9 mouse cellular contexts compared by ENCODE assay signal in genomic region chr6:83762344-83762743, GRCm38 (mm10). TPM values are rescaled to one million over a fixed set of nuclear protein-coding genes. Genes with fewer than 3 reads are reported as not detected.
DNase-seq lines count a peak whose midpoint lies in the region; ATAC-seq and TF ChIP-seq lines count a peak whose summit lies in the region.
"Had no signal": no experiment of that assay in that cellular context is flagged by ENCODE, and none has a peak within 500 bp of the region (broad histone marks: within the 10 kb centered on the region; RNA-seq: fewer than 3 reads in every experiment).

Gene Ankrd53, plus strand, starts transcription at chr6:83762644.

- TF ChIP-seq CTCF in ES-Bruce4 (IDR thresholded peaks at IDR 0.05; ENCODE audit: low read depth, low read length): no peak
- no peak for TF ChIP-seq CTCF in liver, postnatal 0 days (IDR thresholded peaks at IDR 0.05; ENCODE audit: low read depth)

- TF ChIP-seq EP300 in ES-Bruce4 (IDR thresholded peaks at IDR 0.05; ENCODE audit: insufficient read depth, low read depth, low read length): no peak
- no peak for TF ChIP-seq EP300 in liver, postnatal 0 days (IDR thresholded peaks at IDR 0.05; ENCODE audit: low read depth)

- no peaks in the 10 kb centered on the region for H3K9me3 ChIP-seq in heart, embryonic 13.5 days
- no peaks in the 10 kb centered on the region for H3K9me3 ChIP-seq in ES-Bruce4 (replicated peaks; ENCODE audit: control insufficient read depth, insufficient read depth, low read length, poor library complexity, severe bottlenecking)
- no peaks in the 10 kb centered on the region for H3K9me3 ChIP-seq in hindbrain, embryonic 11.5 days (ENCODE audit: control insufficient read depth, low read length)
- H3K9me3 ChIP-seq in liver, postnatal 0 days (ENCODE audit: low read length): no peaks in the 10 kb centered on the region

- peak within 1 kb of the TSS; percentile 76 for H3K9ac ChIP-seq in heart, embryonic 13.5 days
- peak within 1 kb of the TSS; percentile 20; the same call in 1 of the 2 replicates for H3K9ac ChIP-seq in ES-Bruce4 (ENCODE audit: low read depth, poor library complexity, severe bottlenecking)
- no peak within 1 kb of the TSS for H3K9ac ChIP-seq in hindbrain, embryonic 11.5 days (ENCODE audit: low read depth, low read length)
- no peak within 1 kb of the TSS; the same call in 1 of the 2 replicates for H3K9ac ChIP-seq in liver, postnatal 0 days (replicated peaks)

- H3K36me3 ChIP-seq in heart, embryonic 13.5 days: no peaks in the 10 kb centered on the region
- no peaks in the 10 kb centered on the region for H3K36me3 ChIP-seq in ES-Bruce4 (ENCODE audit: control insufficient read depth, insufficient read depth, low read length, poor library complexity, severe bottlenecking)
- H3K36me3 ChIP-seq in hindbrain, embryonic 11.5 days (ENCODE audit: control insufficient read depth, insufficient read depth, low read length): no peaks in the 10 kb centered on the region
- H3K36me3 ChIP-seq in liver, postnatal 0 days (replicated peaks; ENCODE audit: insufficient read depth, low read length): no peaks in the 10 kb centered on the region

- no peak for TF ChIP-seq POLR2A in ES-Bruce4 (IDR thresholded peaks at IDR 0.05; ENCODE audit: insufficient read depth, low read length)

- peak within 1 kb of the TSS; percentile 82 for H3K4me2 ChIP-seq in heart, embryonic 13.5 days
- H3K4me2 ChIP-seq in hindbrain, embryonic 11.5 days (replicated peaks; ENCODE audit: low read depth, low read length): peak within 1 kb of the TSS; percentile 37
- peak within 1 kb of the TSS; percentile 64 for H3K4me2 ChIP-seq in liver, postnatal 0 days (ENCODE audit: low read depth, low read length)

- no peak for DNase-seq in heart, adult 11 months
- DNase-seq in hindbrain, embryonic 11.5 days (ENCODE audit: low spot score): no peak
- DNase-seq in liver, postnatal 0 days: no peak
- DNase-seq in embryo, embryonic 11 days: no peak
- DNase-seq in adrenal gland, postnatal 25 days: no peak

- H3K4me3 ChIP-seq in heart, embryonic 13.5 days: peak within 1 kb of the TSS; percentile 51
- peak within 1 kb of the TSS; percentile 44 for H3K4me3 ChIP-seq in ES-Bruce4 (ENCODE audit: low read depth, low read length)
- peak within 1 kb of the TSS; percentile 17 for H3K4me3 ChIP-seq in hindbrain, embryonic 11.5 days (ENCODE audit: low read depth, low read length)
- H3K4me3 ChIP-seq in liver, postnatal 0 days (ENCODE audit: low read depth, low read length): peak within 1 kb of the TSS; percentile 20; the same call in 1 of the 2 replicates

- ATAC-seq in heart, embryonic 13.5 days (ENCODE audit: extremely low read depth, insufficient number of reproducible peaks, low FRiP score, low TSS enrichment): no peak
- ATAC-seq in hindbrain, embryonic 11.5 days (ENCODE audit: low FRiP score): no peak
- no peak for ATAC-seq in liver, postnatal 0 days
- no peak for ATAC-seq in frontal cortex, adult (ENCODE audit: low TSS enrichment)

- H3K27me3 ChIP-seq in heart, embryonic 13.5 days (replicated peaks): peaks cover 73% of the 10 kb centered on the region
- H3K27me3 ChIP-seq in ES-Bruce4 (ENCODE audit: control insufficient read depth, insufficient read depth, low read length, poor library complexity, severe bottlenecking): no peaks in the 10 kb centered on the region
- peaks cover 56% of the 10 kb centered on the region for H3K27me3 ChIP-seq in hindbrain, embryonic 11.5 days (ENCODE audit: control insufficient read depth, insufficient read depth, low read length)
- H3K27me3 ChIP-seq in liver, postnatal 0 days (ENCODE audit: insufficient read depth, low read length): peaks cover 44% of the 10 kb centered on the region

- peaks cover 25% of the 10 kb centered on the region for H3K4me1 ChIP-seq in heart, embryonic 13.5 days
- H3K4me1 ChIP-seq in ES-Bruce4 (ENCODE audit: control insufficient read depth, insufficient read depth, low read length): no peaks in the 10 kb centered on the region
- H3K4me1 ChIP-seq in hindbrain, embryonic 11.5 days (replicated peaks; ENCODE audit: control insufficient read depth, insufficient read depth, low read length): peaks cover 2% of the 10 kb centered on the region; the same call in 1 of the 2 replicates
- H3K4me1 ChIP-seq in liver, postnatal 0 days (ENCODE audit: insufficient read depth): peaks cover 8% of the 10 kb centered on the region

- no peak within 1 kb of the TSS for H3K27ac ChIP-seq in heart, embryonic 13.5 days (replicated peaks)
- no peak within 1 kb of the TSS for H3K27ac ChIP-seq in ES-Bruce4 (ENCODE audit: insufficient read depth, low read length)
- H3K27ac ChIP-seq in hindbrain, embryonic 11.5 days (ENCODE audit: low read depth, low read length): no peak within 1 kb of the TSS
- H3K27ac ChIP-seq in liver, postnatal 0 days (ENCODE audit: low read depth): no peak within 1 kb of the TSS

- WGBS in heart, embryonic 13.5 days: 25% methylated on average over 6 of the region's 6 CpGs
- 22% methylated on average over 6 of the region's 6 CpGs for WGBS in hindbrain, embryonic 11.5 days
- 30% methylated on average over 6 of the region's 6 CpGs for WGBS in liver, postnatal 0 days (ENCODE audit: insufficient replicate concordance)

RNA-seq across cellular contexts. Expression of gene Ankrd53, which starts in this region (rescaled TPM):
- not detected in 2 replicates for polyA plus RNA-seq in heart, embryonic 13.5 days (2015; fragmentation: Nextera tagmentation; extraction: Ambion mirVana)
- not detected in 2 replicates for polyA plus RNA-seq in ES-Bruce4 (2011; ENCODE audit: insufficient read depth, insufficient read length, low read depth, missing spikeins)
- 0.12 TPM in 1 of 2 replicates, not detected in the other for polyA plus RNA-seq in hindbrain, embryonic 11.5 days (2014; fragmentation: Nextera tagmentation; extraction: Ambion mirVana)
- polyA plus RNA-seq in liver, postnatal 0 days (2015; fragmentation: Nextera tagmentation; extraction: Ambion mirVana): not detected in 2 replicates
- total RNA-seq in adrenal gland, postnatal 25 days (2021): 0.30 TPM in 1 of 2 replicates, not detected in the other
- total RNA-seq: layer of hippocampus, postnatal 10 days had no signal

Comparison
In these comparisons a context has a peak if more than half of its experiments do, and no peak if none do; other contexts are left out.
1. H3K9ac ChIP-seq: peak in heart, embryonic 13.5 days (single experiment) and ES-Bruce4 (single experiment); none in hindbrain, embryonic 11.5 days (single experiment) and liver, postnatal 0 days (single experiment).
2. Peak in every context shown above with its lines, with median percentiles within 50 percentile points of each other: H3K4me2 ChIP-seq and H3K4me3 ChIP-seq.